Mouse (Mus musculus) lung, adult 10 weeks (tissue): Measurements from ENCODE around the gene Rassf5. TPM values are rescaled to one million over a fixed set of nuclear protein-coding genes. Genes with fewer than 3 reads are reported as not detected.

Source experiments
- polyA plus RNA-seq: library from polyadenylated mRNA; stranded (reverse); fragments of 350-450 nt; fragmentation: Illumina TruSeq; extraction: RNeasy Lipid Tissue Mini Kit (QIAGEN cat#74804); gene quantifications from one replicate; pipeline ENCODE4 v1.2.3, GENCODE M21; 2014; ENCODE audit warnings: low read depth, low replicate concordance; ENCODE audit not compliant: insufficient read depth

The Rassf5 gene
- polyA plus RNA-seq, result 13.1 TPM

DNA sequence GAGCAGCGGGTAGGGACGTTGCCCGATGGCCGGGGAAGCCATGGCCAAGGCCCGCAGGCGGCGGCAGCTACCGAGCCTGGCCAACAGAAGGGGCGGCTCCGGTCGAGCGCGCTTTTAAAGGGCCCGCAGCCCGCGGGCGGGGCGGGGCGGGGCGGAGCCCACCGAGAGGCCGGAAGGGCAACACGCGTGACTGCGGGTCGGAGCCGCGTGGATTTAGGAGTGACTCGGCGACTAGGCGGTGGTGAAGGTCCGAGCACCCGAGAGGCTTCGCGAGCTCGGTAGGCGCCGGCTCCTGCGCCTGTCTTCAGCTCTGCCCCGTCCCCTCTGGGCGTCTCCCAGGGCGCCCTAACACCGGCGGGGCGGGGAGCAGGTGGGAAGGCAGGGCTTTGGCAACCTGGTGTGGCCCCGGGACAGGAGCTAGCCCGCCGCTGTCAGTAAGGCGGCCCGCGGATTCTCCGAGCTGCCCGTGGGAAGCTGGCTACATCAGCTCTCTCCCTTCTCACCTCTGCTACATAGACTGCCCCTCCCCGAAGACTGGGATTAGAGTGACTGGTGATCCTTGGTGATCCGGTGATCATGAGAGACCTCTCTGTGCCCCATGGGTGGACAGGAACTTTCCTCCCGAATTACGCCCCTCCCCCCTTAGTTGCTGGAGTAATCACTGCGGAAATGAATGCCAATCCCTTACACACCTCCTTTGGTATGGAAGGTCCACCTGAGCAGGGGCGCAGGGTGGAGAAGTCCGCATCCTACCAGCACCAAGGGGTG, at the start of gene Rassf5:
Rassf5 (minus strand) TSS at position 170 of the 768 bp plus-strand sequence.

DNA sequence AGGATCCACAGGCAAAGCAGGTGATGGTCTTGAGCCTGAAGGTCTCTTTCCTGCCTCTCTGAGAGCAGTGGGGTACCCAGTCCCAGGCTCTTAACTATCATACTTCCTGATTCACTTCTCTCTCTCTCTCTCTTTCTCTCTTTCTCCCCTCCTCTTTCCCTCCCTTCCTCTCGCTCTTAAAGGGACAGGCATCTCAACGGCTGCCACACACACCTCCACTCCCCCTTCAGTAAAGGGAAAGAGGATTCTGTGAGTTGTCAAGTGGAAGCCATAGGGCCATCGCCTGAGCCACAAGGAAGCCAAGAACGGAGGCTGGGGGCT, 34.4 kb upstream of the Rassf5 start, which contains the start of gene Ikbke:
Ikbke (minus strand) TSS at position 151 of the 321 bp plus-strand sequence.

DNA sequence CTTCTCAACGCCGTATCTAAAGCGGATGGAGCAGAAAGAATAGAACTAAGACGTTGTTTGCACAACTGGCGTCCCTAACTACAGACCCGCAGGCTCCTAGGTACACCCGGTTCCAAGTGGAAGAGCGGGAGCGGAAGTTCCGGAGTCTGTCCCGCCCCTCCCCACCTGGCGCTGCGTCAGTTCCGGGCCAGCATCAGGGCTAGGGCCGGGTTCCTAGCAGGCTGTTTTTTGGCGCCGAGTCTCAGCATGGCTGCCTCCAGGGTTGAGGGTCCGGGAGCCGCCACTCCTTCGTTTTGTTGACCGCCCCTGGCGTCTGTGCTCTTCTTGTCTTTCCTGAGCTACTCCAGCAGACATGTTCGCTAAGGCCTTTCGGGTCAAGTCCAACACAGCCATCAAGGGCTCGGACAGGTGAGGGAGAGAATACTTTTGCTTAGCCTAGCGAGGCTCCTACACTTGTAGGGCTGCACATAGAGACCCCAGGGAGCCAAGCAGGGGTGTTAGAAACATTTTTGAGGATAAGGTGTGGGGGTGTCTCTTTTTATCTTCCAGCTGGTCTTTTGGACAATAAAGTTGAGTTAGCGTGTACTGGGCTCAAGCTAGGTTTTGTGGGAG, 91.9 kb downstream of the Rassf5 start, which contains the start of gene Eif2d:
Eif2d (plus strand) TSS at position 164 of the 612 bp plus-strand sequence.

DNA sequence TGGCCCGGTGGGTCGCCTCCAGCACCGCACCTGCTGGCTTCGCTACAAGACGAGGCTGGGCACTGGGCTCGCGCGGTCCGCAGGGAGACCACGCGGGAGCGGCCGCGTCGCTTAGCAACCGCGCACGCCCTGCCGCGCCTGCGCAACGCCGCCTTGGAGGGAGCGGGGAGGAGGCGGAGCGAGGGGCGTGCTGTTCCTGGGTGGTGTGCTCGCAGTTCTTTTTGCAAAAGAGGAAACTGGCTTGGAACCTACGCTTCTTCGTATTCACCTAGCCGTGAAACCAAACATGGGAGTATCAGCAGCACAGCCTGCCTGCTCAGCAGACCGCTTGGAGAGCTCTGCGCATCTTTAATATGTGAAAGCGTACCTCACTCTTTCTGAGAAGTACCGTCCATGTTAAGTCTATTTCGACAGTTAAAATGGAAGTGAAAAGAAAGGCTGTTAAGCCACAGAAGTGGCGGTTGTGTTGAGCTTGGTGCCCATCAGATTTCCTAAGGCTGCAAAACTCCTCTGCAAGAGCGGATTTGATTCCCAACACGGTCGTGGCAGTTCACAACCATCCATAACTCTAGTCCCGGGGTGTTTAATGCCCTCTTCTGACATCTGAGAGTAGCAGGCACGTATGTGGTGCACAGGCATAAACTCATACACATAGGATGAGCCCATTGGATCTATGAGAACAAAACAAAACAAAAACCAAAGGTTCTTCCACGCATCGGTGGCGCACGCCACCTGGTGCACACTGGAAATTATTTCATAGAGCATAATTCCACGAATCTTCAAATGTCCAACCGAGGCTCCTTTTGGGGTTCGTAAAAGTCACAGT, 106.7 kb downstream of the Rassf5 start, which contains the start of gene Dyrk3:
Dyrk3 (minus strand) TSS at position 150 of the 826 bp plus-strand sequence.

Other genes starting within 250 kb of the Rassf5 start
- 0.18 TPM for gene Il10, start 225.4 kb downstream of the Rassf5 start, polyA plus RNA-seq
- gene Mapkapk2, start 147.4 kb downstream of the Rassf5 start, polyA plus RNA-seq, result 85.4 TPM
- 1.7 TPM for gene Dyrk3, start 106.9 kb downstream of the Rassf5 start, polyA plus RNA-seq
- 28.3 TPM for gene Eif2d, start 92.1 kb downstream of the Rassf5 start, polyA plus RNA-seq
- gene Ikbke, start 34.3 kb upstream of the Rassf5 start, polyA plus RNA-seq, result 4.0 TPM